Mouse (Mus musculus): Measurements from ENCODE around the gene Neurl3.

GRCm38 (mm10) chr1:36299126-36299525, 24.6 kb upstream of the Neurl3 start:
- TF ChIP-seq CTCF (IDR thresholded peaks at IDR 0.05; ENCODE audit: control insufficient read depth, insufficient read depth, low read length): no peak
- no peak for TF ChIP-seq POLR2A (IDR thresholded peaks at IDR 0.05; ENCODE audit: borderline replicate concordance, control insufficient read depth, low read depth, low read length)

Measured in bone marrow, adult 2 months (tissue).